Mouse (Mus musculus) ES-E14 (cell line): ENCODE data around the gene Fntb.

Experiments
- HCFC1 ChIP-seq: IDR thresholded peaks from 2 replicates; pipeline ENCODE4 v1.6.1; 2012; ENCODE audit warnings: low read length, inconsistent platforms, borderline replicate concordance; ENCODE audit not compliant: insufficient read depth
- ZC3H11A ChIP-seq: IDR thresholded peaks from 2 replicates; pipeline ENCODE4 v1.6.1; 2012; ENCODE audit warnings: low read depth, mild to moderate bottlenecking, inconsistent platforms, low read length, borderline replicate concordance
- ZNF384 ChIP-seq: IDR thresholded peaks from 2 replicates; pipeline ENCODE4 v1.6.1; 2012; ENCODE audit warnings: low read depth, low read length, inconsistent platforms

GRCm38 (mm10) chr12:76825283-76825682 lies 59.9 kb downstream of the Fntb start:
- TF ChIP-seq HCFC1 (no peak), ZC3H11A (no peak), ZNF384 (no peak)
